Comparison of ENCODE assay signal across 23 mouse cellular contexts in genomic region chr2:49590450-49590849, GRCm38 (mm10). TPM values are rescaled to one million over a fixed set of nuclear protein-coding genes. Genes with fewer than 3 reads are reported as not detected.
DNase-seq lines count a peak whose midpoint lies in the region; ATAC-seq and TF ChIP-seq lines count a peak whose summit lies in the region.
"Had no signal": no experiment of that assay in that cellular context is flagged by ENCODE, and none has a peak within 500 bp of the region (broad histone marks: within the 10 kb centered on the region; RNA-seq: fewer than 3 reads in every experiment).

No protein-coding gene starts in this region.

- peak; percentile 56; the same call in 1 of the 2 replicates for ATAC-seq in cerebellum, adult (ENCODE audit: insufficient number of reproducible peaks, low FRiP score, low TSS enrichment)
- ATAC-seq: CD4-positive, CD25-positive, alpha-beta regulatory T cell, adult 4 months; forebrain, embryonic 13.5 days; hindbrain, postnatal 0 days; intestine, embryonic 15.5 days; midbrain, embryonic 16.5 days had no signal

- TF ChIP-seq CTCF in left cerebral cortex, adult 2 months (IDR thresholded peaks at IDR 0.05) = no peak

- no peak for DNase-seq in cerebellum, postnatal 4 days (ENCODE audit: low spot score in 2 of 2)
- peak; percentile 50 for DNase-seq in cerebellum, adult 8-10 months
- DNase-seq in cerebellum, postnatal 25 days = peak; percentile 60 to 67
- no peak for DNase-seq in right cerebral cortex, postnatal 14 days
- DNase-seq in urinary bladder, postnatal 25 days (ENCODE audit: low spot score) = no peak
- no peak for DNase-seq in left cerebral cortex, adult 2 months (ENCODE audit: extremely low spot score in 1 of 2, low spot score in 2 of 2)
- DNase-seq: gastrocnemius, postnatal 10 days; heart, postnatal 14 days; kidney, adult 2 months; kidney, postnatal 4 days; layer of hippocampus, postnatal 36 days; thymus, adult 2 months; thymus, postnatal 4 days had no signal

- intact Hi-C loops in left cerebral cortex, adult 2 months (cut with DNase I) = no loop called here

- H3K4me3 ChIP-seq in brown adipose tissue, adult 24 weeks (ENCODE audit: insufficient read depth, low read depth, low read length) = no peak overlapping the region
- no peak overlapping the region for H3K4me3 ChIP-seq in left cerebral cortex, adult 2 months
- H3K4me3 ChIP-seq: forebrain, embryonic 13.5 days; intestine, embryonic 15.5 days; limb, embryonic 12.5 days; lung, embryonic 15.5 days had no signal

- H3K4me1 ChIP-seq in brown adipose tissue, adult 24 weeks (ENCODE audit: control insufficient read depth, insufficient read depth, insufficient read length, low read length) = no peaks in the 10 kb centered on the region
- H3K4me1 ChIP-seq: forebrain, embryonic 13.5 days; intestine, embryonic 15.5 days; lung, embryonic 15.5 days had no signal

- peak overlapping the region; percentile 63 for H3K27ac ChIP-seq in brown adipose tissue, adult 24 weeks (replicated peaks; ENCODE audit: low read depth, low read length)
- no peak overlapping the region for H3K27ac ChIP-seq in left cerebral cortex, adult 2 months
- H3K27ac ChIP-seq: forebrain, embryonic 13.5 days; hindbrain, postnatal 0 days; intestine, embryonic 15.5 days; kidney, postnatal 0 days; limb, embryonic 12.5 days; lung, embryonic 15.5 days had no signal

RNA-seq across cellular contexts. Expression of gene Kif5c, which starts 28.6 kb away (rescaled TPM):
- 0.20 TPM in 1 of 2 replicates, not detected in the other for polyA plus RNA-seq in brown adipose tissue, adult 24 weeks (2012; ENCODE audit: insufficient read depth, insufficient read length, missing spikeins)
- total RNA-seq in left cerebral cortex, adult 2 months (2021) = 100 to 1,000 TPM; 567 to 594 TPM

Comparison
In these comparisons a context has a peak if more than half of its experiments do, and no peak if none do; other contexts are left out.
1. DNase-seq: peak in cerebellum, adult 8-10 months (single experiment) and cerebellum, postnatal 25 days (2 of 2); none in cerebellum, postnatal 4 days (0 of 2), right cerebral cortex, postnatal 14 days (single experiment), urinary bladder, postnatal 25 days (single experiment) and left cerebral cortex, adult 2 months (0 of 2).